Mouse (Mus musculus): Measurements from ENCODE around the gene Atxn7l3. TPM values are rescaled to one million over a fixed set of nuclear protein-coding genes. Genes with fewer than 3 reads are reported as not detected.

The Atxn7l3 gene
- polyA plus RNA-seq, 1 experiment: 11.6 TPM

DNA sequence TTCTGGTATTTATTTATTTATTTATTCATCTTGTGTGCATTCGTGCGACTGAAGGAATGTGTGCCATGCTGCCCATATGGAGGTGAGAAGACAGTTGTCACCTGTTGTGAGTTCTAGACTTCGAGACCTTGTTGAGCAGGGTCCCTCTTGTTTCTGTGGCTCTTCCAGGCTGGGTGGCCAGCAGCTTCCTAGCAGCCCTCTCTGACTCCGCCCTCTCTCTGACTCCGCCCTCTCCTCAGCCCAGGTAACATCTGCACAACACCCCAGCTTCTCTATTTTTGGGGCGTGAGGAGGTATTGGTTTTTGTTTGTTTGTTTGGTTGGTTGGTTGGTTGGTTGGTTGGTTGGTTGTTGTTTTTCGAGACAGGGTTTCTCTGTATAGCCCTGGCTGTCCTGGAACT, 31.4 kb upstream of the Atxn7l3 start:
- no peak overlapping the region for H3K27ac ChIP-seq (replicated peaks; ENCODE audit: low read depth, low read length)
- H3K4me1 ChIP-seq (ENCODE audit: control insufficient read depth, insufficient read depth, insufficient read length, low read length): no peaks in the 10 kb centered on the region
- H3K4me3 ChIP-seq (ENCODE audit: insufficient read depth, low read depth, low read length): no peak overlapping the region

DNA sequence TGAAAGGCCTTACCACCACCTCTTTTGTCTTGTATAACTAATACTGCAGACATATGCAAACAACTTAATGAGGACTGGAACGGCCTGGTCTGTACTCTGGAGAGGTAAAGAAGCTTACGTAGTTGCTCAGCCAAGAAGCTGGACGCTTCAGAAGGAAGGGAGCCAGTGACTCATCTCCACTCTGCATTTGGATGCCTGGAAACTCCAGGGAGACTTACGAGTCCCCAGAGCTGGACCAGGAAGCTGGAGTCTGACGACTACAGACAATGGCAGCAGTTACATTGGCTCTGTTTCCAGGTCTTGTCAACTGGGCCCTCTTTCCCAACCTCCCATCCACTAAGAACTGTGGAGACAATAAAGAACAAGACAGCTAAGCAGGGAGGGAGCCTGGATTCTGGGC, 30.8 kb upstream of the Atxn7l3 start:
- Histone ChIP-seq H3K4me1 (ENCODE audit: control insufficient read depth, insufficient read depth, insufficient read length, low read length) (no peaks in the 10 kb centered on the region), H3K4me3 (ENCODE audit: insufficient read depth, low read depth, low read length) (no peak overlapping the region), H3K27ac (replicated peaks; ENCODE audit: low read depth, low read length) (no peak overlapping the region)

DNA sequence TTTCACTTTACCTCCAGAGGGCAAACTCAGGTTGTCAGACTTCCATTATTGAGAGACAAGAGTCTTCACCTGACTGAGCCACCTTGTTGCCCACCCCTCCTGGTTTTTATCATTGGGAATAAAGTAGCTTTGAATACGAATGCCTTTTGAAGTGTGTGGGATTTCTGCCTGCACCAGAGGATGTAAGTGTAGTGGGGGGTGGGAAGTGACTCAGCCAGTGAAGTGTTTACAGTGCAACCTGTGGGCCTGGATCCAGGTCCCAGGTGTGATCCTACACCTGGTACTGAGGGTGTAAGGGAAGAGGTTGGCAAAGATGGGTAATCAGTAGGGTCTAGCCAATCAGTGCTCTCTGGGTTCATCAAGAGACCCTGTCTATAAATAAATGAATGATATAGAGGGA, 27.1 kb upstream of the Atxn7l3 start:
- no peak overlapping the region for H3K4me3 ChIP-seq (ENCODE audit: insufficient read depth, low read depth, low read length)
- no peaks in the 10 kb centered on the region for H3K4me1 ChIP-seq (ENCODE audit: control insufficient read depth, insufficient read depth, insufficient read length, low read length)
- H3K27ac ChIP-seq (replicated peaks; ENCODE audit: low read depth, low read length): no peak overlapping the region

DNA sequence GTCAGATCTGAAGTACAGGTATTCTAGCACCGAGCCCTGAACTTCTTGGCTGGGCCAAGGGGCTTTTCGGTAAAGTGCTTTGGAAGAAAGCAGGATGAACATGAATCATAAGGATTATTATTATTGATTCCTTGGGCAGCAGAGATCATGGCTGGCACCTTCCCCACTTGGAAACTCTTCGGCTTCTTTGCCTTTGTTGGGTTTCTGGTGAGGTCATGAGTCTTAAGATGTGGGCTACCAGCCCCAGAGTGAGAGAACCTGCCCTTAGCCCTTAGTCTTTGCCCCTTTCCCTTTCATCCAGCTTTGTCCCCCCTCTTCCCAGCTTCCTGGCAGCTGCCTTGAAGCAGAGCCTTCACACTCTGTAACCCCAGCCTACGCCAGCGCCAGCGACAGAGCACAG, 25.5 kb upstream of the Atxn7l3 start:
- no peak overlapping the region for H3K4me3 ChIP-seq (ENCODE audit: insufficient read depth, low read depth, low read length)
- no peaks in the 10 kb centered on the region for H3K4me1 ChIP-seq (ENCODE audit: control insufficient read depth, insufficient read depth, insufficient read length, low read length)
- H3K27ac ChIP-seq (replicated peaks; ENCODE audit: low read depth, low read length): no peak overlapping the region

DNA sequence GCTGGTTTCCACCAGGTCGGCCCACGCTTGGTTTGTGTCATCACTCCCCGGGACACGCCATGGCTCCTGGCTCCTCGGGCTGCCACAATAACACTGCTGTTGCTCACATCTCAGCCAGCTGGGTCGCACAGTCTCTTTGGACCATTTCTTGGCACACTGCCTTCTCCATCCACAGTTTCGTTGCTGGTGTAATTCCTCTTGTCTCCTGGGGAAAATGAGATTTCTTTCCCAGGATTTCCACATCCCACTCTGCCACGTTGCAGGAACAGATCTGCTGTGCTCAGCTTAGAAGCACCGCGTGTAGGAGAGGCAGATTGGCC, 24.2 kb upstream of the Atxn7l3 start:
- Histone ChIP-seq H3K4me3 (ENCODE audit: insufficient read depth, low read depth, low read length) (peak overlapping the region; percentile 85), H3K4me1 (ENCODE audit: control insufficient read depth, insufficient read depth, insufficient read length, low read length) (no peaks in the 10 kb centered on the region), H3K27ac (replicated peaks; ENCODE audit: low read depth, low read length) (peak overlapping the region; percentile 91)

DNA sequence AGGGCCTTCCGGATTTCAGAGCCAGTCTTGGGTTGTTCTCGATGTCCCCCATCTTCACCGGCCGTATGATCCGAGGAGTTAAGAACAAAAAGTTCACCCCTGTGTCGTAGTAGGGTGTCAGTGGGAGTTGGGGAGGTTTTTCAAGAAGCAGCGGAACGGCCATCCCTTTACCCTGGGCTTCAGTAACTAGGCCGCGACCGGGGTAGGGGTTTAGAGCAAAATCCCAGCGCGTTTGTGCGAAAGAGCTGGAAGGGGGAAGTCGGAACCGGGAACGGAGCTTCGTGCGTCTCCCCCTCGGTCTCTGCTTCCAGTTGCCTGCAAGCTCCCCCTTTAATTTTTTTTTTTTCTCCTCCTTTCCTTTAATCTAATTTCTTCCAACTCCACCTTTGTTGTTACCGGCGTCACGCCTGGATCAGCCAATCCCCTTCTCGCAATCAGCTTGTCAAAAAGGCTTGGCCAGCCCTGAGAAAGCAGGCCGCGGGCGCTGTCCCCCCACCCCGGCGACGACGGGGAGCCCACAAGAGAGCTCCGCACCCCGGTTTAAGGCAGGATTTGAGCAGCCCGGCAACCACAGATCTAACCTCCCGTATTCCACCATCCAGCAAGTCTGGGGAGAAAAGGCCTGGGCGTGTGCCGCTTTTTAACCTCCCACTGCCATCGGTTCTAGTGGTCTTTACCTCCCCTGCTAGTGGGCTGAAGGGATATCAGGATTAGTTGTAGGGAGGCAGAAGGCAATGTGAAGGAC, 23.7 kb upstream of the Atxn7l3 start:
- H3K4me3 ChIP-seq (ENCODE audit: insufficient read depth, low read depth, low read length): peak overlapping the region; percentile 85
- H3K27ac ChIP-seq (replicated peaks; ENCODE audit: low read depth, low read length): peak overlapping the region; percentile 91
- no peaks in the 10 kb centered on the region for H3K4me1 ChIP-seq (ENCODE audit: control insufficient read depth, insufficient read depth, insufficient read length, low read length)

DNA sequence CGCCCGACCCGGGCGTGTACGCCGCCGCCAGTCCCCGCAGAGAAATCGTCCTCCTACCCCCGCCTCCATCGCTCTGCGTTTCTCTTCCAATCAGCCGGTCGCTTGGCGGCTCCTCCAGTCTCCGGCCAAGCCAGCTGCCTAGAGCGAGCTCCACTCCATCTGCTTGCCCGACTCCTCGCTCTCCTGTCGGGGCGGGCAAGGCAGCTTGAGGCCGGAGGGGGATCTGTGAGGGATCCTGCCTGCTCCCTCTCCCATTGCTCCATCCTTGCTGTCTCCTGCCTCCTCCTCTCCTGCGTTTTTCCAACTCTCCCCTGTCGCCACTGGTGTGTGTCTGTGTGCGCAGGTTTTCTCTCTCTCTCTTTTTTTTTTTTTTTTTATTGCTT, 23.0 kb upstream of the Atxn7l3 start, which contains the start of gene Ubtf:
Ubtf (minus strand) TSS at position 333 of the 383 bp plus-strand sequence.
- H3K4me3 ChIP-seq (ENCODE audit: insufficient read depth, low read depth, low read length): peak within 1 kb of the TSS; percentile 85
- H3K27ac ChIP-seq (replicated peaks; ENCODE audit: low read depth, low read length): peak within 1 kb of the TSS; percentile 95
- H3K4me1 ChIP-seq (ENCODE audit: control insufficient read depth, insufficient read depth, insufficient read length, low read length): no peaks in the 10 kb centered on the region

DNA sequence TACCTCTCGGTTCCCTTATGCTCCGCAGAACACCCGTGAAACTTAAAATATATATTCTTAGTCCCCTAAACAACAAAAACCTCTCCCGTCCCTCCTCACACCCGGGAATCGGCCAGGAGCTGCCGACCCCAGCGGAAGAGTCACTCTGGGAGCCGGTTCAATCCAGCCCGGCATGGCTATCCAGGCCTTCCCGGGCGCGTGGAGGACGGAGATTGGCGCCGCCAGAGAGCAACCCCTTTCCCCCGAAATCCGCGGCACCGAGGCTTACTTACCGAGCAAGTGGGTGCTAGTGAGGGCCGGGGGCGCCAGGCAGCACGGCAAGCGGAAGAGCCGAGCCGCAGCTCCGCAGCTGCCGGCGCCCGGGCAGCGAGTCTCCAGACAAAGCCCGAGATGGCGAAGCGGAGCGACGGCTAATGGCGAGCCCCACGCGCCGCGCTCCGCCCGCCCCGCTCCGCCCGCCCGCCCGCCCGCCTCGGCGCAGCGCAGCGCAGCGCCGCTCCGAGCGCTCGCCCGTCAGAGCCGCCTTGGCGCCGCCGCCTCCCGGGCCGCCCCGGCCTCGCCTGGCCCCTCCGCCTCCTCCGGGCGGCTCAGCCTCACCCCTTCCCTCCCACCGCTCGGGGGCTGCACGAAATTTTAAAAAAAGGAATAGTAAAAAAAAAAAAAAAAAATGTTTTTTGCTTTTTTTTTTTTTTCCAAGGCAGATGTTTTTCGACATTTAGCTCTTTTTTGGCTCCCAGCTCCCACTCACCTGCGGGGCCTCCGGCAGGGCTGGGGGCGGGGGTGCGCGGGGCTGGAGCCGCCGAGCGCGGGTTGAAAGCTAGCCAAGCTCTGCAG, 22.4 kb upstream of the Atxn7l3 start:
- Histone ChIP-seq H3K4me3 (ENCODE audit: insufficient read depth, low read depth, low read length) (peak overlapping the region; percentile 85), H3K27ac (replicated peaks; ENCODE audit: low read depth, low read length) (peak overlapping the region; percentile 95), H3K4me1 (ENCODE audit: control insufficient read depth, insufficient read depth, insufficient read length, low read length) (no peaks in the 10 kb centered on the region)

DNA sequence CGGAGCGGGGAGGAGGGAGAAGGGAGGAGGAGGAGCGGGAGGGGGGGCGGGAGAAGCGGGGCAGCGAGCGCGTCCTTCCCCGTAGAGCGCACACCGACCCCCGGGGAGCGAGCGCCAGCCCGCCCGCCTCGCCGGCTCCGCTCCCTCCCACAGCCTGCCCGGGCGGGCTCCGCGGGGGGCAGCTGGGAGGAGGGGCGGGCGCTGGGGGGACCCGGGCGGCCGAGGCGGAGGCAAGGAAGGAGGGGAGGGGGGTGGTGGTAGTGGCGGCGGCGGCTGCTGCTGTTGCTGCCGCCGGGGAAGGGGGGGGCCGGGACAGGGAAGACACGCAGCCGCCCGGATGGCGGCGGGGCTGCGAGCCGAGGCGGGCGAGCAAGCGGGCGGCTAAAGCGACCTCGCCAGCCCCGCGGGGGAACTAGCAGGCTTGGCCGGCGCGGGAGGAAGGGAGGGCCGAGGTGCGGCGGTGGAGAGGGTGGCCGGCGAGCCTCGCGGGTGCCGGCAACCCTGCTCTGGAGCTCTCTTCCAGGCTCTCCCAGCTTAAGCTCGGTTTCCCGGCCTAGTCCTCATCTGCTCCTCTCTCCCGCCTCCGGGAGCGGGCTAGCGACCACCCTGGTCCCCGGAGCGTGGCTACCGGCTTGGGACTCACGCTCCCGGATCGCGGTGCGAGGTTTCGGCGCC, 21.6 kb upstream of the Atxn7l3 start:
- H3K4me3 ChIP-seq (ENCODE audit: insufficient read depth, low read depth, low read length): peak overlapping the region; percentile 85
- peak overlapping the region; percentile 95 for H3K27ac ChIP-seq (replicated peaks; ENCODE audit: low read depth, low read length)
- no peaks in the 10 kb centered on the region for H3K4me1 ChIP-seq (ENCODE audit: control insufficient read depth, insufficient read depth, insufficient read length, low read length)

DNA sequence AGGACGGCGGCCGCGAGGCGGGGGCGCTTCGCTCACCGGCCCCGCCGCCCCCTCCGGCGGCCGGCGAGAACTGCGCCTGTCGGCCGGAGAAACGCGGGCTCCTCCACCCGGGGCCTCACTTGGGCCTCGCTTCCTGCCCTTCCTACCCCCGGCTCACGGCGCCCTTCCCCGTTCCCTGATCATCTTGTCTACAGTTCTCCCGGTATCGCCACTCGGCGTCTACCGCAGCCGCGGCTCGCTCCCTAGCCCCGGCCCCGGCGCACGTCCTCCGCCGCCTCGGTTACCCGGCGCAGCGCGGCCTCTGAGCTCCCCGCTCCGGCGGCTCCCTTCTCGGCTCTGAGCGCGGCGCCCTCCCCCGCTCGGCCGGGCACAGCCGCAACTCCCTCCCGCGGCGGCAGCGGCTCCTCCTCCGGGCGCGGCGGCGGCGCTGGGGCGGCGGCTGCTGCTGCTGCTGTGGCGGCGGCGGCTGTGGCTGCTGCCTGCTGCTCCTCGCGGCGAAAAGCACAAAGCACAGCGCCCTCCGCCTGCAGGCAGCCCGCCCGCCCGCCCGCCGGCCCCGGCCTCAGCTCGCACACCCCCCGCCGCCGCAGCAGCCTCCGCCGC, 21.0 kb upstream of the Atxn7l3 start:
- Histone ChIP-seq H3K4me1 (ENCODE audit: control insufficient read depth, insufficient read depth, insufficient read length, low read length) (no peaks in the 10 kb centered on the region), H3K27ac (replicated peaks; ENCODE audit: low read depth, low read length) (peak overlapping the region; percentile 98), H3K4me3 (ENCODE audit: insufficient read depth, low read depth, low read length) (peak overlapping the region; percentile 100)

DNA sequence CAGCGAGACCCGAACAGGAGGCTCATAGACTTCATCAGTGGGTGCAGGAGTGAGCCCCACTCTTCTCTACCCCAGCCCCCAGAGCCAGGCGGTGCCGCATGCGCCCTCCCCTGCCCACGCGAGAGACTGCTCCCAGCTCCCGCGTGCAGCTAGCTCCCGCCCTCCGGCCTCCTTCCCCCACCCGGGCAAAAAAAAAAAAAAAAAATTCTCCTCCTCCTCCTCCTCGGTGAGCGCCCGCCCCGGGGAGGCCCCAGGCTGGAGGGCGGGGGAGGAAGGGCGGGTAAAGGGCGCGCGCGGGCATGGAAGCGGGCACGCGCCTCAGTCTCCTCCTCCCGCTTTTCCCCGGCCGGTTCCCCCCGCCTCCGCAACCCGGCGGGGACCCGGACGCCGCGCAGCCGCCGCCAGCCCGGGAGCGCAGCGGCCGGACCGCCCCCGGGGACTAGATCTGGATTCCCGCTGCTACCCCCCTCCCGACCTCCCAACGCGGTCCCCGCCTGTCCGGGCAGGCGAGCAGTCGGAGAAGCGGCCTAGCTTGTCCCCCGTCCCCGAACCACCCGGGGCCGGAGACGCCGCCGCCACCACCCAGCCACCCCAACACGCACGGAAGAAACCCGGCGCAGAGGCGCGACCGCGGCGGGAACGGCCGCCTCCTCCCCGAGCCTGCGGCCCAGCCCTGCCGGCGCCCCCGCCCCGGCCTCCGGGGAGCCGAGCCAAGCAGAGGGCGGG, 20.3 kb upstream of the Atxn7l3 start:
- no peaks in the 10 kb centered on the region for H3K4me1 ChIP-seq (ENCODE audit: control insufficient read depth, insufficient read depth, insufficient read length, low read length)
- H3K4me3 ChIP-seq (ENCODE audit: insufficient read depth, low read depth, low read length): peak overlapping the region; percentile 100
- peak overlapping the region; percentile 98 for H3K27ac ChIP-seq (replicated peaks; ENCODE audit: low read depth, low read length)

DNA sequence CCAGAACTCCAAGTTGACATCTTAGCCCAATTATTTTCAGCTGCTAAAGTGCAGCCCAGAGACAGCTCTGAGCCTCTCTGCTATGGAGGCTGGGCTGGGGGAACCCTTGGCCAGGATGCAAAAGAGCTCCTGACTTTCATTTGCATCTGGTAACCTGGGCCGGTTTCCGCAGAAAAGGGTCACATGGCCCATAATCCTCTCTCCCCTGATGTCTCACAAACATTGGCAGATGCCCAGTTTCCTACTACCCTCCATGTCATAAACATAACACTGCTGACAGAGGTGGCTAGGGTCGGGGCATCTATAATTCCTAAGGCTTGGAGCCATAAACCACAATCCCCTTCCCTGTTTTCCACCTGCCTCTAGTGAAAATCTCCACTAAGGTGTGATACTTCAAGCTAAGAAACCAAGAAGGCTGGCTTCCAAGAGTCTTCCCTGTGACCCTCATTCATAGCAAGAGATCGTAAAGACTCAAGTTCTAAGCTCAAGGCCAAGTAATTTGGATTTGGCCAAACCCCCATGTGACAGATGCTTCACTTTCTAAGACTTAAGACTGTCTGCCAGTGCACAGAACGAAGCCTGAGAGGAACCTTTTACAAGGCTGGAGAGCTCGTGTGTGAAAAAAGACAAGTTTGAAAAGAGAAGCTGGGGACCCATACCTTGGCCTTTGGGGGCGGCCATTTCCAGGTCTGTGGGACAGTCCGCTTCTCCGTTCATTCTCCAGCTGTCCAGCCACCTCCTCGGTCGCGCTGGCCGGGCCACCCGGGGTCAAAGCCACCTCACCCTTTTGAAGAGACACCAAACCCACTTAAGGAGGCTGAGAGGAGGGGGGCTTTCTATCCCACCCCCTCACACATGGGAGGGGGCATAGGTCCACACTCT, 19.5 kb upstream of the Atxn7l3 start:
- no peaks in the 10 kb centered on the region; the same call in 1 of the 2 replicates for H3K4me1 ChIP-seq (ENCODE audit: control insufficient read depth, insufficient read depth, insufficient read length, low read length)
- peak overlapping the region; percentile 58 for H3K4me3 ChIP-seq (ENCODE audit: insufficient read depth, low read depth, low read length)

DNA sequence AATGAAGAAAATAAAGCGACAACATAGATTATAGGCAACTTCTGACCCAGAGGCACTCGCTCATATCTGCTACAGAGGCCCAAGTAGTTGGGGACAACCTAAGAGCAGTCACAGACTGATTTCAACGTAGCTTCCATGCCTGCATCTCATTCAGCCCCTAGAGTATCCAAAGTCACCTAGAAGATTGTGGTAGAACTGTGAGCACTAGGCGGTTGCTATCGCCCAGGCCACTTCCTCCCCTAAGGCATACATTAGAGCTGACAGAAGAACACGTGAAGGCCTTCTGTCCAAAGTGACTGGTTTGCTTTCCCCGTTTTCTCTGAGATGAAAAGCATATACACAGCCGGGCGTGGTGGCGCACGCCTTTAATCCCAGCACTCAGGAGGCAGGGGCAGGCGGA, 17.9 kb upstream of the Atxn7l3 start:
- peaks cover 13% of the 10 kb centered on the region for H3K4me1 ChIP-seq (ENCODE audit: control insufficient read depth, insufficient read depth, insufficient read length, low read length)
- H3K4me3 ChIP-seq (ENCODE audit: insufficient read depth, low read depth, low read length): no peak overlapping the region
- H3K27ac ChIP-seq (replicated peaks; ENCODE audit: low read depth, low read length): no peak overlapping the region

More for the DNA sequence above, 19.5 kb upstream of the Atxn7l3 start:
- 0 out of 2 replicates have a peak overlapping the region, but pooled peaks have one; percentile 1 for H3K27ac ChIP-seq (replicated peaks; ENCODE audit: low read depth, low read length)

DNA sequence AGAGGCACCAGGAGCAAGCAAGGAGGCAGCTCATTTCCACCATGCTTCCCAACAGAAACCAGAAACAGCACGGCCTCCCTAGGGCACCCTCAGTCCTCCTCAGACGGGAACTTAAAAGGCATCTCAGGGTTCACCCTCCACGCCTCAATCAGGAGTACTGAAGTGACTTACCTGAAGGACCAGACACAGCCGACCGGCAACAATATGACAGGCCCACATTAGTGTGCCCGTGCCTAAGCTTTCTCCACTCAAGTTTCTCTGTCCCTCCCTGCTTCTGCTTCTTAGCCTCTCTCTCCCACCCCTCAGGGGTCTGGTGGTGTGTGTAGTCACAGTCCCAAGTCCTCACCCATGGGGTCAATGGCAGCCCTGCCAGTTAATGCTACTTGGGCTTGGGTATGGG, 16.2 kb upstream of the Atxn7l3 start:
- H3K4me3 ChIP-seq (ENCODE audit: insufficient read depth, low read depth, low read length): no peak overlapping the region
- peaks cover 13% of the 10 kb centered on the region for H3K4me1 ChIP-seq (ENCODE audit: control insufficient read depth, insufficient read depth, insufficient read length, low read length)
- no peak overlapping the region for H3K27ac ChIP-seq (replicated peaks; ENCODE audit: low read depth, low read length)
